Mouse (Mus musculus) ovary, adult 18-20 months (tissue): ENCODE results near the gene Arpc1a.

Source experiments
- DNase-seq: peaks from one replicate; pipeline ENCODE4 v3.0.0; 2022; ENCODE audit warnings: low spot score, mixed read lengths

Gene Arpc1a

DNA sequence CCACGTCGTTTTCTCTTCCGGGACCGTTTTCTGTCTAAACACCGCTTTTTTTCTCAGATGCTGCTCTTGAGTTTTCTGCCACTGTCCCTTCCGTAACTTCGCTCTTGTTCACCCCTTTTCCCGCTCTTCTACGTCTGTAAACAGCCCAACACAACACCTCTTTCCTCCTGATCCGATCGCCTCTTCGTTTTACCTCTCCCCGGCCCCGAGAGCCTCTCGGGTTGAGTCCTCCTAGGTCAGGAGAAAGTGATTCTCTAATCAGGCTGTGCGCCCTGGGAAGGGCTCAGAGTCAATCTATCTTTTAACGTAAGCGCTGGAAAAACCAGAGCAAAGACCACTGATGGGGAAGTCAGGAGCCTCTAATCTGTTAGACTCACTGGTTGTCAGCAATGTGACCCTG is 57.0 kb downstream of the Arpc1a start:
- DNase-seq = no peak

DNA sequence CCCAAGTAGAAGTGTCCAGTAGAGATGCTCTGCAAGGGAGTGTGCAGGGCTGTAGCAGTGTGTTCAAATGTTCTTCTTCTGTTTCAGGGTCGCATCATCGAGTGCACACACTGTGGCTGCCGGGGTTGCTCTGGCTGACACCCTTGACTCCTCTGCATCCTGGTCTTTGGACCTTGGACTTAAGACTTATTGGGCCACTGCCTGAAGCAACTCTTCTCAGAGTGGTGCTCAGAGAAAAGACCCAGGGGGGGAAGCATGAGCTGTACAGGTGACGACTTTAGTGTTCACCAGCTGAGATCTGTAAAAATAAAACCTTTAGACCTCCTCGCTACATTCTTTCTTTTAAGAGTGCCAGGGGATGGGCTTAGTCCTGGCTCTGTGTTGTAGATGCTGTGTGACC is 64.1 kb downstream of the Arpc1a start:
- no peak for DNase-seq

DNA sequence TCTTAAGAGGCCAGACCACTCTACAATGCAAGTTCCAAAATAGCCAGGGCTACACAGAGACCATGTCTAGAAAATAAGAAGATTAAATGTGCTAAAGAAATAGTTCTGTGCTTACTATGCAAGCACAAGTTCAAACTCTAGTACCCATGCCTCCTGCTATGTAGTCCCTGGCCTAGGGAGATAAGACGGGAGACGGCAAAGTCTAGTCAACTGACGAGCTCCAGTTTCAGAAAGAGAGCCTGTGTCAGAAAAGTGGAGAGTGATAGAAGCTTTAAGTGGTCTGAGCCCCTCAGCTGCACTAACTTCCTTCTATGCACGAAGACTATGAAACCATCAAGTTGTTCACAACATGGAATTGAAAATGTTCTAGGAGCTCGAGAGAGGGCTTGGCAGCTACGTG is 65.7 kb downstream of the Arpc1a start:
- DNase-seq = no peak

DNA sequence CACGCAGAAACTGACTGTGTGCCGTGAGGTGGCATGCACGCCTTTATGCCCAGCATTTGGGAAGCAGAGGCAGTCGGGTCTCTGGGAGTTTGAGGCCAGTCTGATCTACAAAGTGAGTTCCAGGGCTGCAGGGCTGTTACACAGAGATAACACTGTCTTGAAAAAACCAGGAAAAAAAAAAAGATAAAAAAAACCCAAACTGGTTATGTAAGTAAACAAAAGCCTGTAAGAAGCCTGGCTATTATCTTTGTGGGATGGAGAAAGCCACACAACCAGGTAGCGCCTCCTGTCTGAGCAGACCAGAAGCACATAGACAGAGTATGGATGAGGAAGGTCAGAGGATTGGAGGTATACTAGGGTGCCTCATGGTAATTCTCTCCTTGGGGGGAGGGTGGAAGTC is 69.1 kb downstream of the Arpc1a start:
- DNase-seq = no peak
